Mouse (Mus musculus) intestine, embryonic 15.5 days (tissue): ENCODE results near the gene Ctu1. TPM values are rescaled to one million over a fixed set of nuclear protein-coding genes. Genes with fewer than 3 reads are reported as not detected.

Source experiments
- ATAC-seq: fragments of 200-750 bp; cut with Nextera tagmentation; 2 replicates; pipeline ENCODE4 v1.8.0; 2017; ENCODE audit warnings: moderate TSS enrichment, moderate library complexity
- H3K27ac ChIP-seq: fragments of 300-500 bp; sonication (generic); 2 replicates; pipeline ENCODE4 v1.5.1; 2015; ENCODE audit warnings: mild to moderate bottlenecking, inconsistent platforms
- H3K27me3 ChIP-seq: fragments of 300-500 bp; sonication (generic); replicated peaks from 2 replicates; pipeline ENCODE4 v1.6.1; 2015; ENCODE audit warnings: inconsistent platforms
- H3K36me3 ChIP-seq: fragments of 300-500 bp; sonication (generic); 2 replicates; pipeline ENCODE4 v1.6.1; 2015; ENCODE audit warnings: inconsistent platforms
- H3K4me1 ChIP-seq: fragments of 300-500 bp; sonication (generic); replicated peaks from 2 replicates; pipeline ENCODE4 v1.6.1; 2015; ENCODE audit warnings: inconsistent platforms
- H3K4me2 ChIP-seq: fragments of 300-500 bp; sonication (generic); replicated peaks from 2 replicates; pipeline ENCODE4 v1.6.1; 2015; ENCODE audit warnings: mild to moderate bottlenecking, inconsistent platforms
- H3K4me3 ChIP-seq: fragments of 300-500 bp; sonication (generic); replicated peaks from 2 replicates; pipeline ENCODE4 v1.5.1; 2015; ENCODE audit warnings: inconsistent platforms
- H3K9ac ChIP-seq: fragments of 300-500 bp; sonication (generic); 2 replicates; pipeline ENCODE4 v1.6.1; 2015; ENCODE audit warnings: inconsistent platforms
- H3K9me3 ChIP-seq: fragments of 300-500 bp; sonication (generic); 2 replicates; pipeline ENCODE4 v1.6.1; 2016; ENCODE audit warnings: inconsistent platforms
- WGBS: fragments of 180-500 bp; shearing (Covaris S2); methylation state at CpG from one replicate; pipeline ENCODE4 v1.1.7; 2015; 5-methylcytosine and 5-hydroxymethylcytosine counted together
- polyA plus RNA-seq: library from polyadenylated mRNA; unstranded; fragments of >200 nt; fragmentation: Nextera tagmentation; extraction: Ambion mirVana; gene quantifications from 2 replicates; pipeline ENCODE4 v1.2.1, GENCODE M21; 2015

The Ctu1 gene
- 12.7 and 12.8 TPM in 2 replicates for polyA plus RNA-seq

DNA sequence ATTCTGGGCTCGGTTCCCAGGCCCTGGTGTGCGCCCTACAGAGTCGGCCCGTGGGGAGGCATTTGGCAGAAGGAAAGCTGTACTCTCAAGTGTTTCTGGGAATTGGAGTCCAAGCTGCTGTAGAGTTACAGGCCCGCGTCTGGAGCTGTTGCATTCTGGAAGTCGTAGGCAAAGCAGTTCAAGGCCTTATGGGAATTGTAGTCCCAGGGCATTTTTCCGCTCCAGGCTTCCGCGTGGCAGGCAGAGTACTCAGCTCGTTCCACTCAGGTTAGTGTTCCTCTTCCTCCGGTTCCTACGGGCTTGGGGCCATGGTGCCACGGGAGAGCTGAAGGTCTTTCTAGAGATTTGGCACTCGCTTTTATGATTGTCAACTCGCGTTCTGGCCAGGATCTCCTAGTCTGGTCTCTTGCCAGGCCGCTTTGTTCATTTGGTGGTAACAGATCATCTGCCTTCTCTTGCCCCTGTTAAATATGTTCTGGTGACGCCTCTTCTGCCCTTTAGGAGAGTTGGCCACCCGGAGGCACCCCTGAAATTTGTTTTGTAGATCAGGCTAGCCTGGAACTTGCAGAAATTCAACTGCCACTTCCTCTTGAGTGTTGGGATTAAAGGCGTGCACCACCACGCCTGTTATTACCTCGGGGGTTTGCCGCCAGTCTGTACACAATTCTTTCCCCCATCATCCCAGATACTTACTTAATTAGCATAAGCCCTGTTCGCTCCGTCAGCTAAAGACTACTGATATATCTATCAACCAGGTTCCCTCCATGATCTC lies at the start of gene Ctu1:
Gene Ctu1, plus strand, starts transcription at position 208 of the 772 bp plus-strand sequence.
- Histone ChIP-seq H3K27ac (peak within 1 kb of the TSS; percentile 44), H3K27me3 (no peaks in the 10 kb centered on the region), H3K4me3 (peak within 1 kb of the TSS; percentile 64), H3K36me3 (peaks cover 29% of the 10 kb centered on the region), H3K9ac (peak within 1 kb of the TSS; percentile 67), H3K4me2 (peak within 1 kb of the TSS; percentile 70), H3K4me1 (peaks cover 7% of the 10 kb centered on the region), H3K9me3 (no peaks in the 10 kb centered on the region)
- under 1% methylated on average over 26 of the region's 26 CpGs for WGBS
- peak; percentile 96 for ATAC-seq

DNA sequence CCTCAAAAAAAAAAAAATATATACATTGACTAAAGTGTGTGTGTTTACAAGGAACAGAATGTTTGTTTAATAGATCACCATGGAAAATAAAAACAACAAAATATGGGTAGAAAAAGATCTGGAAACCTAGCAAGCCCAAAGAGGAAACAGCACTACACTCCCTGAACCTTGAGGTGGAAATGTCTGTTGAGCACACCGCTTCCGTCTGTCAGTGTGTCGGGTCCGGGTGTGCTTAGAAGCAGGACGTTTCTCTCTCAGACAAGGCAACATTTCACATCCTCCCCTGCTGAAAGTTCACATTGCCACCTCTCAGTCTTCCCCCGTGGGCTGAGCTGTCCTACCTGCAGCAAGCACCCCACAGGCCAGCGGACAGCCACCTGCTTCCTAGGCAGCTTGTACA lies 48.9 kb upstream of the Ctu1 start:
- Histone ChIP-seq H3K27ac (no peak overlapping the region), H3K9me3 (no peaks in the 10 kb centered on the region), H3K4me3 (no peak overlapping the region), H3K27me3 (no peaks in the 10 kb centered on the region), H3K4me1 (no peaks in the 10 kb centered on the region), H3K36me3 (no peaks in the 10 kb centered on the region), H3K9ac (no peak overlapping the region), H3K4me2 (no peak overlapping the region)
- 79% methylated on average over 7 of the region's 7 CpGs for WGBS
- no peak for ATAC-seq

DNA sequence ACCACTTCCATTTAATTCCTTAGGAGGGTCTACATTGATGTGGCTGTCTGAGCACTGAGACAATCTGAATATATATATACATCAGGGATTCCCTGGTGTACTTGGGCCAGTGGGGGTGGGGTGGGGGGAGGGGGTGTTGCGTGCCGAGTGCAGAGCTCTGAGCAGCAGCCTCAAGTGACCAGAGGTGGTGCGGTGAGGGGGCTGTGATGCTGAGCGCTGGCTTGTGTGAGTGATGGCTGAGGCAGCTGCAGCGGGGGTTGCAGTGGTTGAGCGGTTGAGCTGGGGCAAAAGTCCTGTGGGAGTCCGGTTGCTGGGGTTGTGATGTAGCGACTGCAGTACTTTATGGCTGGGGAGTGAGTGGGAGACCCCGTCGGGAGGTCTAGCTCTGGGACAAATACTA lies 48.0 kb upstream of the Ctu1 start:
- 15% methylated on average over 10 of the region's 10 CpGs for WGBS
- no peak overlapping the region for H3K27ac ChIP-seq
- ATAC-seq: no peak
- no peaks in the 10 kb centered on the region for H3K36me3 ChIP-seq
- no peak overlapping the region for H3K4me3 ChIP-seq
- H3K27me3 ChIP-seq: no peaks in the 10 kb centered on the region
- H3K4me1 ChIP-seq: no peaks in the 10 kb centered on the region
- H3K9me3 ChIP-seq: no peaks in the 10 kb centered on the region
- no peak overlapping the region for H3K9ac ChIP-seq
- no peak overlapping the region for H3K4me2 ChIP-seq

DNA sequence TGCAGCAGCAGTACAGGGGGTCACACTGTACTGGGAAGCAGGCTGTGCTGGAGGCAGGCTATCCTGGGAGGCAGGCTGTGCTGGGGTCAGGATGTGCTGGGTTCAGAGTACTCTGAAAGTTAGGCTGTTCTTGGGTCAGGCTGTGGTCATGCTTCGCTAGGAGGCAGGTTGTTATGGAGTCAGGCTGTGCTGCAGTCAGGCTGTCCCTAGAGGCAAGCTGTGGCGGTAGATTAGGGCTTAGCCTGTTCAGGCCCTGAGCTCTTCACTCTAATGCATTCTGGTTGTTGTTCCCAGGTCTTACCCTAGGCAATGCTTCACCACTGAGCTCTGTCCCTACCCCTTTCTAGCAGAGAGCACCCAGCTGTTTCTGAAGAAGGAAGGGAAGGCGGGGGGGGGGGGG lies 46.8 kb upstream of the Ctu1 start:
- Histone ChIP-seq H3K27ac (no peak overlapping the region), H3K4me2 (no peak overlapping the region), H3K9ac (no peak overlapping the region), H3K27me3 (no peaks in the 10 kb centered on the region), H3K36me3 (no peaks in the 10 kb centered on the region), H3K4me1 (no peaks in the 10 kb centered on the region), H3K4me3 (no peak overlapping the region), H3K9me3 (no peaks in the 10 kb centered on the region)
- WGBS: 83% methylated on average over 3 of the region's 3 CpGs
- no peak for ATAC-seq

DNA sequence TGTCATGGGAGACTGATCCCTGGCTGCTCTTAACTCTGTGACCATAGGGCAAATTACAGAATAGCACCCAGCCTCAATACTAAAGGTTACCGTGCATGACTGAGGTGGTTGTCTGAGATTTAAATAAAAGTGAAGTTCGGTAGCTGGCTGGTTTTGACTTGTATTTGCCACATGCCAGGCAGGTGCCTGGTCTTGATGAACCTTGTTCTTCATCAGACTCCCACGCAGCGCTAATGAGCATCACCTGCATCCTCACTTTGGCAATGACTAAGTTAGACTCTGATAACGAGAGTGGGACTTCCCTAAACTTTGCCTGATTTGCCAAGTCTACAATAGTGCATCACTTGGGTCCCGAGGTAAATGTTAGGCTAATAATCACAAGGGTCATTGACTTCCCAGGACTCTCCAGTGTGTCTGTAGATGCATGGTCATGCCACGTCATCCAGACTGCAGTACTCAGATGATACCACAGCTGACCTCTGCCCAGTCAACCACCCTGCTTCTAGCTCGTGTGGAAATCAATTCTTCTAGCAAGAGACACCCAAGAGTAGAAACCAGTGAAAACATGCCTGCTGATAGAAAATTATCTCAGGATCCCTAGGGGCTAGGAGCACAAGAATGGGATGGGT lies 45.9 kb upstream of the Ctu1 start:
- ATAC-seq: no peak
- 81% methylated on average over 8 of the region's 8 CpGs for WGBS
- no peak overlapping the region for H3K27ac ChIP-seq

DNA sequence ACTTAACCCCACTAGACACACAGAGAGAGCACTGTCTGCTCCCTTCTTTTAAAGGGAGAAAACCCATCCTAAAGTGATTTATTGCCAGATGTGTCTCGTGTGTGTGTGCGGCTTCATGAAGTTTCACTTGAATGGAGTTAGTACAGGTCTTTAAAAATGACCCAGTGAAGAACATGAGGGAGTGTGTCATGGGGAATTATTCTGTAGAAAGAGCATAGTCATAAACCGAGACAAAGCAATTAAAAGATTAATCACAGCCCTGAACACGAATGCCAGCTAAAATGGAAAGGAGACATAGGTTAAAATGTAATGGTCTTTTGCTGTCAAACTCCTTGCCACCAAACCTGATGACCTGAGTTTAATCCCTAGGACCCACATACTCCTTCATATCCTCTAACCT lies 37.9 kb upstream of the Ctu1 start:
- no peak overlapping the region for H3K4me2 ChIP-seq
- H3K4me3 ChIP-seq: no peak overlapping the region
- no peak overlapping the region for H3K9ac ChIP-seq
- H3K36me3 ChIP-seq: no peaks in the 10 kb centered on the region
- peaks cover 3% of the 10 kb centered on the region; the same call in 1 of the 2 replicates for H3K4me1 ChIP-seq
- ATAC-seq: peak; percentile 64
- no peaks in the 10 kb centered on the region for H3K9me3 ChIP-seq
- H3K27me3 ChIP-seq: no peaks in the 10 kb centered on the region
- no peak overlapping the region for H3K27ac ChIP-seq
- 55% methylated on average over 4 of the region's 4 CpGs for WGBS

More for the DNA sequence above, 45.9 kb upstream of the Ctu1 start:
- H3K4me1 ChIP-seq: no peaks in the 10 kb centered on the region
- H3K4me2 ChIP-seq: no peak overlapping the region
- no peaks in the 10 kb centered on the region for H3K36me3 ChIP-seq
- no peak overlapping the region for H3K4me3 ChIP-seq
- H3K9ac ChIP-seq: no peak overlapping the region
- H3K9me3 ChIP-seq: no peaks in the 10 kb centered on the region
- H3K27me3 ChIP-seq: no peaks in the 10 kb centered on the region

DNA sequence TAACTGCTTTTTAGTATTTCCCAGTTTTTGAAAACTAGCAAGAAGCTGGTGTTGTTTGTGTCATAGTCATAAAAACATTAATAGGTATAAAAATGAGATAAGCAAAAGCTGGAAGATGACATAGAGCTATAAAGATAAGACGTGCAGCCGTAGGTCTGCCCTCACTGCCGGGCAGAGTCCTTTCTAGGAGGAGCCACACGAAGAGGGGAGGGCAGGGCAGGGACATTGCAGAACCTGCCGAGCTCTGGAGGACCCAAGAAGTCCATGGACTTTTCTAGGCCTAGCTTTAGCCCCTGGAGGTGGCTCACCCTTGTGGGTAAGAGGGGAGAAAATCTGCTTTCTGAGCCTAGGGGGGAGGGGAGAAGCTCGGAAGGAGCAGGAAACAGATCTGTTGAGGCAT lies 37.3 kb upstream of the Ctu1 start, which contains the start of gene Ceacam18:
Gene Ceacam18, plus strand, starts transcription at position 208 of the 400 bp plus-strand sequence.
- no peak within 1 kb of the TSS; the same call in 1 of the 2 replicates for H3K4me2 ChIP-seq
- WGBS: 33% methylated on average over 6 of the region's 6 CpGs
- no peak within 1 kb of the TSS for H3K27ac ChIP-seq
- ATAC-seq: peak; percentile 96
- H3K4me1 ChIP-seq: peaks cover 3% of the 10 kb centered on the region; the same call in 1 of the 2 replicates
- no peak within 1 kb of the TSS for H3K4me3 ChIP-seq
- no peaks in the 10 kb centered on the region for H3K9me3 ChIP-seq
- H3K9ac ChIP-seq: no peak within 1 kb of the TSS
- H3K27me3 ChIP-seq: no peaks in the 10 kb centered on the region
- H3K36me3 ChIP-seq: no peaks in the 10 kb centered on the region

DNA sequence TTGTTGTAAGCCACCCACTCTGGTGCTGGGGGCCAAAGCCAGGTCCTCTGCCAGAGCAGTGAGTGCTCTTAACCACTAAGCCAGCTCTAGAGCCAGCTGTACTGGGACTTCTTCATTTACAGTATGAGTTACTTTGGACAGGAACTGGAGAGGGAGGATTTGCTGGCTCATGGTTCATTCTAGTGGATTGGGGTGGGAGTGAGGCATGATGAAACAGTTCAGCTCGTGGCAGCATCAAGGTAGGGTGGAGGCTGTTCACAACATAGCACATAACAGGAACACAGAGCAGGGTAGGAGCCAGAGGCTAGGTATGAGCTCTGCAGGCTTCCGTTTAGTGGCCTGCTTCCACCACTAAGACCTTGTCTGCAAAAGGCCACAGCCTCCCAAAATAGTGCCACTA lies 35.6 kb upstream of the Ctu1 start:
- Histone ChIP-seq H3K36me3 (no peaks in the 10 kb centered on the region), H3K9me3 (no peaks in the 10 kb centered on the region), H3K9ac (no peak overlapping the region), H3K4me2 (no peak overlapping the region; the same call in 1 of the 2 replicates), H3K27ac (no peak overlapping the region), H3K27me3 (no peaks in the 10 kb centered on the region), H3K4me1 (peaks cover 3% of the 10 kb centered on the region; the same call in 1 of the 2 replicates), H3K4me3 (no peak overlapping the region)
- ATAC-seq: no peak; the same call in 1 of the 2 replicates
- WGBS: 58% methylated on average over 2 of the region's 2 CpGs

DNA sequence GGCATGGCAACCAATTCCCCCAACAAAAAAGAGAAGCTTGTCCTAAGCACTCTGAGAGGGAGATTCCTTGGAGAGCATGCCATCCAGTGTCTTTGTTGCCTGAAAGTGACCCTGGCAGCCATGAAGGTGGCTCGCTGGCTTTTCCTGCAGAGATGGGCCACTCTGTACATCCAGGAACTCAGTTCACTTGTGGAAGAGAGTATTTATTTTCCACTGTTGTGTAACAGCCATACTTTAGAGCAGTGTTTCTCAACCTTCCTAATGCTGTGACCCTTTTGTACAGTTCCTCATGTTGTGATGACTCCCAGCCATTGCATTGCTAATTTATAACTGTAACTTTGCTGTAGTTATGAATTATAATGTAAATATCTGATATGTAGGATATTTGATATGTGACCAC lies 34.7 kb upstream of the Ctu1 start:
- no peak for ATAC-seq
- Histone ChIP-seq H3K4me3 (no peak overlapping the region), H3K4me1 (peaks cover 3% of the 10 kb centered on the region; the same call in 1 of the 2 replicates), H3K36me3 (no peaks in the 10 kb centered on the region), H3K27ac (no peak overlapping the region), H3K27me3 (no peaks in the 10 kb centered on the region), H3K4me2 (no peak overlapping the region), H3K9me3 (no peaks in the 10 kb centered on the region), H3K9ac (no peak overlapping the region)
- WGBS: 85% methylated on average over 1 of the region's 1 CpGs

DNA sequence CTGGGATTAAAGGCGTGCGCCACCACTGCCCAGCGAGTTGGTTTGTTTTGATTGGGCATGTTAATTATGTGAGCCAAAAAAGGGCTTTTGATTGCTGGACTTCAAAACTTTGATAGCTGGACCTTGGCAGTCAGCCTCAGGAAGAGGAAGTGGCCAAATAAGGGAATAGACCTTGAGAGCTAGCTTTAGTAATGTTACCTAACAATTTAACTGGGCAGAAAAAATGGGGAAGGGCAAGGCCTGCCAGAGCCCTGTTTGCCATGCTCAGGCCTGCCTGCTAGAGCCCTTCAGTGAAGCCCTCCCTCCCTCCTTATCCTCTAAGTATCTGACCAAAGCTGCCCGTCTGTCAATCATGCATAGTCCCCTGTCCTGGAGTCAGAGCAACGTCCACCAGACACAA lies 29.2 kb upstream of the Ctu1 start:
- no peaks in the 10 kb centered on the region for H3K27me3 ChIP-seq
- no peaks in the 10 kb centered on the region for H3K9me3 ChIP-seq
- no peak for ATAC-seq
- H3K4me2 ChIP-seq: no peak overlapping the region
- H3K4me3 ChIP-seq: no peak overlapping the region
- no peak overlapping the region for H3K9ac ChIP-seq
- H3K4me1 ChIP-seq: no peaks in the 10 kb centered on the region
- 78% methylated on average over 5 of the region's 5 CpGs for WGBS
- H3K36me3 ChIP-seq: no peaks in the 10 kb centered on the region
- H3K27ac ChIP-seq: no peak overlapping the region

DNA sequence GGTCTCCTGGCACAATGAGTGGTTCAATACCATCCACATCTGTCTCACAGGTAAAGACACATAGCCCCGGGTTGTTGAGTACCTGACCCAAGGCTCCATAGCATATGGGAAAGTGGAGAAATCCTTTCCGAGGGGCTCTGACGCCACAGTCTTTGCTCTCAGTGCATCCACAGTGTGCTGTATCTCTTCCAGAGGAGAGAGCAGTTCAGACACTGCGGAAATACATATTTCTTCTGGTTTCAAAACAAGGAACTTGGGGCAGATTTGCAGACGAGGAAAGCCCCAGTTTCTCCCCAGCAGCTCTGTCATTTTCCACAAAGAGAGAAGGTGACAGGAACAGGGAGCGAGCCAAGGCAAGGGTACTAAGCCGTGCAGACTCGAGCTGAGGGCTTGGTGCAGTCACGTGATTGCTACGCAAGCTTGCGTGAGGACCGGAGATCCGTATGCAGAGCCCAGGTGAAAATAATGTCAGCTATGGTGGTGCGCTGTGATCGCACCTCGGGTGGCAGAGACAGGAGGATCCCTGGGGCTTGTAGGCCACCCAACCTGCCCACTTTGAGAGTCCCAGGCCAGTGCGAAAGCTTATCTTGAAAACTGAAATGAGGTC lies 28.7 kb upstream of the Ctu1 start:
- H3K9me3 ChIP-seq: no peaks in the 10 kb centered on the region
- no peak overlapping the region for H3K4me2 ChIP-seq
- H3K4me3 ChIP-seq: no peak overlapping the region
- no peak overlapping the region for H3K9ac ChIP-seq
- ATAC-seq: no peak
- H3K27me3 ChIP-seq: no peaks in the 10 kb centered on the region
- H3K36me3 ChIP-seq: no peaks in the 10 kb centered on the region
- H3K27ac ChIP-seq: no peak overlapping the region
- no peaks in the 10 kb centered on the region for H3K4me1 ChIP-seq
- WGBS: 75% methylated on average over 17 of the region's 17 CpGs

DNA sequence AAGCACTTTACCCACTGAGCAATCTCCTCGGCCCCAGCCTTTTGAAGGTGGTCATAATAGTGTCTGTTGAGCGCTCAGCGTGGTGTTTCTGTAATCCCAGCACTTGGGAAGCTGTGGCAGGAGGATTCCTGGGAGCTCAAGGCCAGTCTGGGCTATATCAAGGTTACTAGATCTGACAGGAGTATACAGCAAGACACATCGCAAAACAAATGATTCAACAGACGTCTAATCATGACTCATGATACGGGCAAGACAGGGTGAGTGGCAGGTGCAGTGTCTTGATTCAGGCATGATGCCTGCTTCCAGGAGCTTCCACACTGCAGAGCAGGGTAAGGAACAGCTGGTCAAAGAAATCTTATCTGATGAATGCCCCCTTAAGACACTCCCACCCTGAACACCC lies 19.1 kb upstream of the Ctu1 start:
- Histone ChIP-seq H3K9ac (no peak overlapping the region), H3K36me3 (no peaks in the 10 kb centered on the region), H3K4me3 (no peak overlapping the region), H3K4me1 (no peaks in the 10 kb centered on the region), H3K9me3 (no peaks in the 10 kb centered on the region), H3K27me3 (no peaks in the 10 kb centered on the region), H3K27ac (no peak overlapping the region), H3K4me2 (no peak overlapping the region)
- 86% methylated on average over 6 of the region's 6 CpGs for WGBS
- ATAC-seq: no peak
